Mouse (Mus musculus) heart, adult 2 months (tissue): ENCODE data around the gene Nkx1-2. TPM values are rescaled to one million over a fixed set of nuclear protein-coding genes. Genes with fewer than 3 reads are reported as not detected.

Experiments
- DNase-seq, 2 experiments: peaks; one replicate each; pipeline ENCODE4 v3.0.0; 2021
- H3K27ac ChIP-seq: fragments of 200-600 bp; 2 replicates; pipeline ENCODE4 v1.8.1; 2022
- H3K27me3 ChIP-seq: fragments of 200-500 bp; 2 replicates; pipeline ENCODE4 v1.6.1; 2012; ENCODE audit warnings: mild to moderate bottlenecking, low read length, inconsistent platforms, mixed read lengths; ENCODE audit not compliant: control insufficient read depth, insufficient read depth
- H3K36me3 ChIP-seq: fragments of 200-500 bp; 2 replicates; pipeline ENCODE4 v1.6.1; 2012; ENCODE audit warnings: low read length, inconsistent platforms; ENCODE audit not compliant: control insufficient read depth, insufficient read depth
- H3K4me1 ChIP-seq: fragments of 200-500 bp; 2 replicates; pipeline ENCODE4 v1.6.1; 2011; ENCODE audit warnings: low read length; ENCODE audit not compliant: control insufficient read depth, insufficient read depth
- H3K4me3 ChIP-seq: fragments of 200-600 bp; 2 replicates; pipeline ENCODE4 v1.8.1; 2022
- H3K79me2 ChIP-seq: fragments of 200-500 bp; replicated peaks from 2 replicates; pipeline ENCODE4 v1.6.1; 2012; ENCODE audit warnings: mild to moderate bottlenecking, inconsistent platforms, low read length, moderate library complexity, mixed read lengths; ENCODE audit not compliant: control insufficient read depth, insufficient read depth
- H3K9ac ChIP-seq: fragments of 200-500 bp; 2 replicates; pipeline ENCODE4 v1.6.1; 2012; ENCODE audit warnings: low read depth, mild to moderate bottlenecking, control low read depth, inconsistent platforms, low read length, mixed read lengths
- CTCF ChIP-seq: fragments of 200-600 bp; IDR thresholded peaks from 2 replicates; pipeline ENCODE4 v1.8.1; 2022; ENCODE audit warnings: antibody characterized with exemption, mild to moderate bottlenecking, moderate library complexity
- EP300 ChIP-seq: fragments of 200-500 bp; IDR thresholded peaks from 2 replicates; pipeline ENCODE4 v1.6.1; 2011; ENCODE audit warnings: low read depth, low read length, control low read depth; ENCODE audit not compliant: insufficient read depth
- POLR2A ChIP-seq: fragments of 200-500 bp; IDR thresholded peaks from 2 replicates; pipeline ENCODE4 v1.6.1; 2011; ENCODE audit warnings: mild to moderate bottlenecking, low read depth, low read length, control low read depth; ENCODE audit not compliant: insufficient read depth
- WGBS: fragments of 180-500 bp; shearing (Covaris S2); methylation state at CpG from one replicate; pipeline ENCODE4 v1.1.7; 2018; 5-methylcytosine and 5-hydroxymethylcytosine counted together
- intact Hi-C: fragments of 180-260 bp; cut with DNase I; formaldehyde crosslinking; loops from one replicate; pipeline ENCODE4 v1.15.1; 2025
- long read RNA-seq: library from polyadenylated mRNA; stranded (forward); transcript quantifications from one replicate; pipeline ENCODE4 v2.0.0, GENCODE M21; 2021
- polyA plus RNA-seq: library from polyadenylated mRNA; depleted of rRNA; stranded (reverse); fragments of >200 nt; gene quantifications from 2 replicates; pipeline ENCODE4 v1.2.3, GENCODE M21; 2012; rRNA removed
- total RNA-seq, 2 experiments: library from RNA; stranded (reverse); gene quantifications; 2 replicates each; pipeline ENCODE4 v1.2.3; 2021

Nkx1-2 gene
- total RNA-seq (not detected), polyA plus RNA-seq (not detected in 2 replicates)
- long read RNA-seq: 0 reads

DNA sequence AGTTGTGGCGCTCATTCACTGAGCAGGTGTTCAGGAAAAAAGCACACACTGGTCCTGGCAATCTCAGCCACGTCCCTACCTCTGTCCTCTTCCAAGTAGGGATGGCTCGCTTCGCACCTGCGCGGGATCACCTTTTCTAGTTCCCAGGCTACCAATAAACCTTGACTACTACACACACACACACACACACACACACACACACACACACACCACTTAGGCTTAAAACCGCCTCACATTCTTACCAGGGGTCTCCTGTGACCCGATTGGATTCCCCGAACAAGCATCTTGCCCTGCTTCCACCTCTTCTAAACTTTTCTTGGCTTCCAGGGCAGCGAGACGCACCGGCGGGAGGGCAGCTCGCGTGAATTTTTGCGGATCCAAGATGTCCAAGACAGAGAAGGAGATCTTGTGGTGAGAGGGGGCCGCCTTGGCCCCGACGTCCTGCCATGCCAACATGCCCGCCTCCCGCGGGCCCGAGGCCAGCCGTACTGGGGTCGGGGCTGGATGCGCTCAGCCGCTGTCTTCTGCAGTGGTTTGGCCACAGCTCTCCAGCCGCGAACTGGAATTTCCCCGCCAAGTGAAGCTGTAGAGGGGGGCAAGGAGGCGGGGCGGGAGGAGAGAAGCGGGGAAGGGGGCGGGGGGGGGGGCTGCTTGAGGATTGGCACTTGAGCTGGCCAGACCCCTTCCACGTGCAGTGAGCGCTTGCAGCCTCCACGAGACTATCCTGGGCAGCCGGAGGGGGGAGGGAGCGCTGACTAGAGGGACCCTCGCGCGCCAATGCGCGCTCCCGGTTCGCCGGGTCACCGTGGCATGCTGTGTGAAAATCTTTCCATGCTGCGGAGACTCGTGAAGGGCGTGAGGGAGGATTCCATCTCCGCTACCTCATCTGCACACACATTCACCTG, at the start of gene Nkx1-2:
Gene Nkx1-2, minus strand, starts transcription at position 567 of the 905 bp plus-strand sequence.
- H3K27ac ChIP-seq: no peak within 1 kb of the TSS
- intact Hi-C loops: no loop called here
- TF ChIP-seq CTCF (no peak), EP300 (no peak), POLR2A (no peak)
- 2% methylated on average over 52 of the region's 52 CpGs for WGBS
- DNase-seq: no peak
- H3K4me3 ChIP-seq: no peak within 1 kb of the TSS; the same call in 1 of the 2 replicates
- H3K36me3 ChIP-seq: no peaks in the 10 kb centered on the region
- no peaks in the 10 kb centered on the region for H3K79me2 ChIP-seq
- no peak within 1 kb of the TSS for H3K9ac ChIP-seq
- H3K4me1 ChIP-seq: no peaks in the 10 kb centered on the region; the same call in 1 of the 2 replicates
- H3K27me3 ChIP-seq: peaks cover 21% of the 10 kb centered on the region

DNA sequence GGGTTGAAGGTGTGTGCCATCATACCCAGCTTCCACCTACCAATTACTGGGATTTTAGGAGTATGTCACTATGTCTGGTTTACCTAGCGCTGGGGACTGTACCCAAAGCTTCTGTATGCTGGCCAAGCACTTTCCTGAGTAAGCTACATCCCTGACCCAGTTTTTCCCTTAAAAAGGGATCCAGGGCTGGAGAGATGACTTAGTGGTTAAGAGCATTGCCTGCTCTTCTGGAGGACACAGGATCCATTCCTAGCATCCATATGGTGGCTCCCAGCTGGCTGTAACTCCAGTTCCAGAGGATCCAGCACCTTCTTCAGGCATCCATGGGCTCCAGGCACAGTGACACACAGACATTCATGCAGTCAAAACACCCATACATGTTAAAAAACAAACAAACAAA, 47.1 kb upstream of the Nkx1-2 start:
- WGBS: 91% methylated on average over 1 of the region's 1 CpGs
- no peak overlapping the region for H3K4me3 ChIP-seq
- no peaks in the 10 kb centered on the region for H3K36me3 ChIP-seq
- H3K79me2 ChIP-seq: no peaks in the 10 kb centered on the region
- intact Hi-C loops: no loop called here
- H3K9ac ChIP-seq: no peak overlapping the region
- no peaks in the 10 kb centered on the region for H3K27me3 ChIP-seq
- no peaks in the 10 kb centered on the region for H3K4me1 ChIP-seq
- no peak for TF ChIP-seq POLR2A
- no peak for TF ChIP-seq EP300
- TF ChIP-seq CTCF: no peak
- no peak overlapping the region for H3K27ac ChIP-seq
- no peak for DNase-seq

DNA sequence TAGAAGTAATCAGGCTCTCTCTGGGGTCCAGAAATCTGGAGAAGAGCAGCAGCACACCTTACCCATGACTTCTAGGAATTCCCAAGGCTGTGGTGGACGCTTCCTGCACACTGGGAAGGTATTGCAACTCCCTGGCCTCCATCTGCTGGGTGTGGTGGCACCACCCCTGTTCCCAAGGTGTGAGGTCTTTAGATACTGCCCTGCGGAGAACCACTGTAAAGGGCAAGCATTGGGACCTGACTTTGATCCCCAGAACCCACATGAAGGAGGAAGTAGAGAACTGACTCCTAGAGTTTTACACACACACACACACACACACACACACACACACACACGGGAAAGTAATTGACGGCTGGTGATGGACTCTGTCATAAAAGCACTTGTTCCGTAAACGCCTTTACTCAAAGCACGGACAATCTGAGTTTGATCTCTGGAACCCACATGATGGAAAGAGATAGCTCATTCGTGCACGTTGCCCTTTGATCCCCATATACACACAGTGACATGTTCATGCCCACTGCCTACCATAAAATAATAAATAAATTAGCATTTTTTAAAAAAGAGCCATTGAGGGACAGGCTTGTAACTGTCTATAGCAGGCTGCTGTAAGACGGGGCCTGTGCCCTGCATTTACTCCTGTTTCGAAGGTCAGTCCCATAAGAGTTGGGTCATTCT, 45.3 kb upstream of the Nkx1-2 start:
- 89% methylated on average over 11 of the region's 11 CpGs for WGBS
- no peaks in the 10 kb centered on the region for H3K36me3 ChIP-seq
- no peaks in the 10 kb centered on the region for H3K79me2 ChIP-seq
- intact Hi-C loops: no loop called here
- TF ChIP-seq EP300 (no peak), POLR2A (no peak), CTCF (no peak)
- H3K4me3 ChIP-seq: no peak overlapping the region
- H3K4me1 ChIP-seq: no peaks in the 10 kb centered on the region
- no peak for DNase-seq
- no peak overlapping the region for H3K27ac ChIP-seq
- no peak overlapping the region for H3K9ac ChIP-seq
- no peaks in the 10 kb centered on the region for H3K27me3 ChIP-seq

- DNase-seq: no peak
- intact Hi-C loops: no loop called here
- TF ChIP-seq EP300: no peak
- no peak for TF ChIP-seq POLR2A
- TF ChIP-seq CTCF: no peak
- 94% methylated on average over 1 of the region's 1 CpGs for WGBS
- Histone ChIP-seq H3K27ac (no peak overlapping the region), H3K36me3 (no peaks in the 10 kb centered on the region), H3K9ac (no peak overlapping the region), H3K4me3 (no peak overlapping the region), H3K27me3 (no peaks in the 10 kb centered on the region), H3K4me1 (no peaks in the 10 kb centered on the region), H3K79me2 (no peaks in the 10 kb centered on the region)
Observed at GRCm38 (mm10) chr7:132641606-132642005, 42.2 kb upstream of the Nkx1-2 start.

- no peak for DNase-seq
- intact Hi-C loops: no loop called here
- 40% methylated on average over 9 of the region's 9 CpGs for WGBS
- no peak overlapping the region for H3K4me3 ChIP-seq
- no peak for TF ChIP-seq CTCF
- no peak for TF ChIP-seq EP300
- TF ChIP-seq POLR2A: no peak
- H3K27me3 ChIP-seq: no peaks in the 10 kb centered on the region
- H3K27ac ChIP-seq: no peak overlapping the region
- no peaks in the 10 kb centered on the region for H3K36me3 ChIP-seq
- no peaks in the 10 kb centered on the region for H3K79me2 ChIP-seq
- no peak overlapping the region for H3K9ac ChIP-seq
- H3K4me1 ChIP-seq: no peaks in the 10 kb centered on the region
Observed at GRCm38 (mm10) chr7:132640946-132641345, 41.5 kb upstream of the Nkx1-2 start.
